Mouse (Mus musculus): ENCODE results near the gene Dus2. TPM values are rescaled to one million over a fixed set of nuclear protein-coding genes. Genes with fewer than 3 reads are reported as not detected.

Dus2 gene
- total and polyA plus RNA-seq, 3 experiments, result 20.7 to 27.2 (median 23.2) TPM

- Histone ChIP-seq H3K79me2 (replicated peaks; ENCODE audit: control insufficient read depth, extremely low read depth, insufficient read depth, poor library complexity, severe bottlenecking) (no peaks in the 10 kb centered on the region), H3K4me1 (ENCODE audit: control insufficient read depth in 1 of 2, insufficient read depth in 2 of 2) (peaks cover 13 to 29% of the 10 kb centered on the region in 2 experiments), H3K9me3 (replicated peaks; ENCODE audit: low read length) (no peaks in the 10 kb centered on the region), H3K4me3 (replicated peaks in 1 of 3; ENCODE audit: low read depth in 2 of 3, low read length in 2 of 3, poor library complexity in 1 of 3) (no peak overlapping the region), H3K27me3 (replicated peaks) (peaks cover 6% of the 10 kb centered on the region), H3K9ac (ENCODE audit: insufficient read depth, low read depth) (no peak overlapping the region), H3K4me2 (ENCODE audit: insufficient read depth, low read depth, poor library complexity, severe bottlenecking) (no peak overlapping the region), H3K36me3 (replicated peaks in 1 of 2; ENCODE audit: control insufficient read depth in 1 of 2, insufficient read depth in 1 of 2, low read length in 1 of 2) (no peaks in the 10 kb centered on the region), H3K27ac (ENCODE audit: insufficient read depth, low read depth) (no peak overlapping the region)
- dilution Hi-C loops (cut with MboI; ENCODE audit: extremely low pct_ligation_motif_present, extremely low pct_unique_long_range_greater_than_20kb, low sequenced_read_pairs) (no loop called here), in situ Hi-C loops (cut with MboI; ENCODE audit: low pct_ligation_motif_present, low pct_unique_long_range_greater_than_20kb, low sequenced_read_pairs) (no loop called here)
- DNase-seq (ENCODE audit: extremely low read depth), result no peak
- no peak for TF ChIP-seq MAFK (IDR thresholded peaks at IDR 0.05; ENCODE audit: insufficient replicate concordance, low read length)
- no peak for TF ChIP-seq RCOR1 (conservative IDR thresholded peaks at IDR 0.05; ENCODE audit: low read depth, low read length)
- TF ChIP-seq POLR2AphosphoS2 (IDR thresholded peaks at IDR 0.05; ENCODE audit: low read depth, low read length), result no peak
- no peak for TF ChIP-seq POLR2A (IDR thresholded peaks at IDR 0.05; ENCODE audit: low read depth, low read length)
- TF ChIP-seq SMC3 (IDR thresholded peaks at IDR 0.05; ENCODE audit: low read depth, low read length), result no peak
- no peak for TF ChIP-seq EP300 (IDR thresholded peaks at IDR 0.05; ENCODE audit: low read length)
- no peak for TF ChIP-seq ZMIZ1 (IDR thresholded peaks at IDR 0.05; ENCODE audit: low read depth, low read length)
- no peak for TF ChIP-seq JUN (IDR thresholded peaks at IDR 0.05; ENCODE audit: insufficient read depth, low read depth, low read length)
- no peak for TF ChIP-seq UBTF (IDR thresholded peaks at IDR 0.05; ENCODE audit: low read depth, low read length)
- no peak for TF ChIP-seq E2F4 (IDR thresholded peaks at IDR 0.05; ENCODE audit: insufficient replicate concordance, low read depth, low read length)
- TF ChIP-seq ELF1 (IDR thresholded peaks at IDR 0.05; ENCODE audit: low read depth, low read length), result no peak
- TF ChIP-seq MXI1 (IDR thresholded peaks at IDR 0.05; ENCODE audit: low read depth, low read length), result no peak
- TF ChIP-seq BHLHE40 (IDR thresholded peaks at IDR 0.05; ENCODE audit: low read depth, low read length), result no peak
These were observed 2.6 kb upstream of the Dus2 start for GRCm38 (mm10) chr8:105988546-105988945.

- no peak overlapping the region for H3K9ac ChIP-seq (ENCODE audit: insufficient read depth, low read depth)
- no peak overlapping the region for H3K4me2 ChIP-seq (ENCODE audit: insufficient read depth, low read depth, poor library complexity, severe bottlenecking)
- H3K36me3 ChIP-seq (replicated peaks in 1 of 2; ENCODE audit: control insufficient read depth in 1 of 2, insufficient read depth in 1 of 2, low read length in 1 of 2), result no peaks in the 10 kb centered on the region
- in situ Hi-C loops (cut with MboI; ENCODE audit: low pct_ligation_motif_present, low pct_unique_long_range_greater_than_20kb, low sequenced_read_pairs), result loop anchor here (5.0 kb wide), 1 partner anchor 36 kb away; no protein-coding TSS in a partner anchor
- dilution Hi-C loops (cut with MboI; ENCODE audit: extremely low pct_ligation_motif_present, extremely low pct_unique_long_range_greater_than_20kb, low sequenced_read_pairs), result no loop called here
- H3K27me3 ChIP-seq (replicated peaks), result peaks cover 6% of the 10 kb centered on the region
- H3K4me3 ChIP-seq (replicated peaks in 1 of 3; ENCODE audit: low read depth in 2 of 3, low read length in 2 of 3, poor library complexity in 1 of 3), result no peak overlapping the region
- H3K79me2 ChIP-seq (replicated peaks; ENCODE audit: control insufficient read depth, extremely low read depth, insufficient read depth, poor library complexity, severe bottlenecking), result no peaks in the 10 kb centered on the region
- TF ChIP-seq USF1 (IDR thresholded peaks at IDR 0.05; ENCODE audit: low read depth, low read length), result no peak
- no peaks in the 10 kb centered on the region for H3K9me3 ChIP-seq (replicated peaks; ENCODE audit: low read length)
- H3K4me1 ChIP-seq (ENCODE audit: control insufficient read depth in 1 of 2, insufficient read depth in 2 of 2), result peaks cover 16 to 37% of the 10 kb centered on the region in 2 experiments
- H3K27ac ChIP-seq (ENCODE audit: insufficient read depth, low read depth), result peak overlapping the region; percentile 6; the same call in 1 of the 2 replicates
- no peak for DNase-seq (ENCODE audit: extremely low read depth)
These were observed 409 bp downstream of the Dus2 start for GRCm38 (mm10) chr8:105991546-105991945.

- Histone ChIP-seq H3K27me3 (replicated peaks) (peaks cover 4% of the 10 kb centered on the region), H3K4me3 (replicated peaks in 1 of 3; ENCODE audit: low read depth in 2 of 3, low read length in 2 of 3, poor library complexity in 1 of 3) (no peak overlapping the region), H3K27ac (ENCODE audit: insufficient read depth, low read depth) (peak overlapping the region; percentile 28; the same call in 1 of the 2 replicates), H3K4me1 (ENCODE audit: control insufficient read depth in 1 of 2, insufficient read depth in 2 of 2) (peaks cover 16 to 44% of the 10 kb centered on the region in 2 experiments), H3K9me3 (replicated peaks; ENCODE audit: low read length) (no peaks in the 10 kb centered on the region), H3K79me2 (replicated peaks; ENCODE audit: control insufficient read depth, extremely low read depth, insufficient read depth, poor library complexity, severe bottlenecking) (no peaks in the 10 kb centered on the region), H3K36me3 (replicated peaks in 1 of 2; ENCODE audit: control insufficient read depth in 1 of 2, insufficient read depth in 1 of 2, low read length in 1 of 2) (no peaks in the 10 kb centered on the region), H3K4me2 (ENCODE audit: insufficient read depth, low read depth, poor library complexity, severe bottlenecking) (peak overlapping the region; percentile 83), H3K9ac (ENCODE audit: insufficient read depth, low read depth) (no peak overlapping the region)
- in situ Hi-C loops (cut with MboI; ENCODE audit: low pct_ligation_motif_present, low pct_unique_long_range_greater_than_20kb, low sequenced_read_pairs), result loop anchor here (5.0 kb wide), 1 partner anchor 35 kb away; no protein-coding TSS in a partner anchor
- dilution Hi-C loops (cut with MboI; ENCODE audit: extremely low pct_ligation_motif_present, extremely low pct_unique_long_range_greater_than_20kb, low sequenced_read_pairs), result no loop called here
- DNase-seq (ENCODE audit: extremely low read depth), result peak; percentile 87
- no peak for TF ChIP-seq NRF1 (IDR thresholded peaks at IDR 0.05; ENCODE audit: low read depth, low read length)
- peak; percentile 73 for TF ChIP-seq SIN3A (IDR thresholded peaks at IDR 0.05; ENCODE audit: low read length)
- TF ChIP-seq SMC3 (IDR thresholded peaks at IDR 0.05; ENCODE audit: low read depth, low read length), result no peak
- TF ChIP-seq KAT2A (IDR thresholded peaks at IDR 0.05; ENCODE audit: insufficient replicate concordance, low read length), result no peak
- TF ChIP-seq ZKSCAN1 (IDR thresholded peaks at IDR 0.05; ENCODE audit: borderline replicate concordance, low read depth, low read length), result no peak; the same call in 1 of the 2 replicates
- TF ChIP-seq PAX5 (IDR thresholded peaks at IDR 0.05; ENCODE audit: low read length), result no peak
- peak; percentile 46; the same call in 1 of the 2 replicates for TF ChIP-seq MXI1 (IDR thresholded peaks at IDR 0.05; ENCODE audit: low read depth, low read length)
- TF ChIP-seq MAX (IDR thresholded peaks at IDR 0.05; ENCODE audit: low read length), result no peak
- peak; percentile 70; the same call in 1 of the 2 replicates for TF ChIP-seq MAFK (IDR thresholded peaks at IDR 0.05; ENCODE audit: insufficient replicate concordance, low read length)
- no peak for TF ChIP-seq JUND (conservative IDR thresholded peaks at IDR 0.05; ENCODE audit: low read depth, low read length)
- TF ChIP-seq BHLHE40 (IDR thresholded peaks at IDR 0.05; ENCODE audit: low read depth, low read length), result peak; percentile 92
- peak; percentile 46 for TF ChIP-seq HCFC1 (IDR thresholded peaks at IDR 0.05; ENCODE audit: low read depth, low read length)
- TF ChIP-seq EP300 (IDR thresholded peaks at IDR 0.05; ENCODE audit: low read length), result peak; percentile 93
- peak; percentile 68; the same call in 1 of the 2 replicates for TF ChIP-seq ETS1 (conservative IDR thresholded peaks at IDR 0.05; ENCODE audit: low read depth, low read length)
- TF ChIP-seq MEF2A (IDR thresholded peaks at IDR 0.05; ENCODE audit: borderline replicate concordance, low read depth, low read length), result peak; percentile 70; the same call in 1 of the 2 replicates
- TF ChIP-seq IRF4 (IDR thresholded peaks at IDR 0.05; ENCODE audit: low read depth, low read length), result peak; percentile 97
These were observed 1.4 kb downstream of the Dus2 start for GRCm38 (mm10) chr8:105992499-105992898.

Data from CH12.LX (cell line).